Mouse (Mus musculus): ENCODE data around the gene Frat1. TPM values are rescaled to one million over a fixed set of nuclear protein-coding genes. Genes with fewer than 3 reads are reported as not detected.

The Frat1 gene
- 2.2 and 4.4 TPM in 2 replicates for polyA plus RNA-seq (2012; rRNA removed; ENCODE audit: low replicate concordance)

GRCm38 (mm10) chr19:41829381-41830105 is at the start of gene Frat1:
Gene Frat1, plus strand, starts transcription at chr19:41829970.

GRCm38 (mm10) chr19:41801742-41802369 is 27.9 kb upstream of the Frat1 start, which contains the start of gene Arhgap19:
Gene Arhgap19, minus strand, starts transcription at chr19:41802047.

GRCm38 (mm10) chr19:41847992-41848851 is 18.5 kb downstream of the Frat1 start, which contains the start of gene Frat2:
Gene Frat2, minus strand, starts transcription at chr19:41848132.

Other genes starting within 250 kb of the Frat1 start
- gene Gm340, start 247.6 kb upstream of the Frat1 start, polyA plus RNA-seq (2012; rRNA removed; ENCODE audit: low replicate concordance) = 1.5 and 1.9 TPM in 2 replicates
- 0.40 and 0.47 TPM in 2 replicates for gene Slit1, start 86.3 kb upstream of the Frat1 start, polyA plus RNA-seq (2012; rRNA removed; ENCODE audit: low replicate concordance)
- 2.7 and 5.3 TPM in 2 replicates for gene Arhgap19, start 27.9 kb upstream of the Frat1 start, polyA plus RNA-seq (2012; rRNA removed; ENCODE audit: low replicate concordance)
- 1.8 and 3.6 TPM in 2 replicates for gene Frat2, start 18.2 kb downstream of the Frat1 start, polyA plus RNA-seq (2012; rRNA removed; ENCODE audit: low replicate concordance)
- gene Rrp12, start 66.2 kb downstream of the Frat1 start, polyA plus RNA-seq (2012; rRNA removed; ENCODE audit: low replicate concordance) = 7.1 and 13.5 TPM in 2 replicates
- gene Pgam1, start 82.0 kb downstream of the Frat1 start, polyA plus RNA-seq (2012; rRNA removed; ENCODE audit: low replicate concordance) = 346 and 357 TPM in 2 replicates
- gene Exosc1, start 103.5 kb downstream of the Frat1 start, polyA plus RNA-seq (2012; rRNA removed; ENCODE audit: low replicate concordance) = 15.7 and 24.5 TPM in 2 replicates
- gene Zdhhc16, start 103.5 kb downstream of the Frat1 start, polyA plus RNA-seq (2012; rRNA removed; ENCODE audit: low replicate concordance) = 59.7 and 116 TPM in 2 replicates
- 55.1 and 85.4 TPM in 2 replicates for gene Mms19, start 151.2 kb downstream of the Frat1 start, polyA plus RNA-seq (2012; rRNA removed; ENCODE audit: low replicate concordance)
- gene Ubtd1, start 151.8 kb downstream of the Frat1 start, polyA plus RNA-seq (2012; rRNA removed; ENCODE audit: low replicate concordance) = 40.4 and 49.3 TPM in 2 replicates
- gene Ankrd2, start 206.0 kb downstream of the Frat1 start, polyA plus RNA-seq (2012; rRNA removed; ENCODE audit: low replicate concordance) = not detected in 2 replicates
- gene Hoga1, start 215.6 kb downstream of the Frat1 start, polyA plus RNA-seq (2012; rRNA removed; ENCODE audit: low replicate concordance) = 6.7 and 9.9 TPM in 2 replicates
- gene 4933411K16Rik, start 222.3 kb downstream of the Frat1 start, polyA plus RNA-seq (2012; rRNA removed; ENCODE audit: low replicate concordance) = 1.1 and 1.4 TPM in 2 replicates